Mouse (Mus musculus) large intestine, adult 2 months (tissue): ENCODE data around the gene Spock3. TPM values are rescaled to one million over a fixed set of nuclear protein-coding genes. Genes with fewer than 3 reads are reported as not detected.
"Not testable (repeated sequence)": the region's sequence is repeated elsewhere in the genome, so short reads cannot be mapped to it uniquely, and the experiment has no call there.

Experiments used
- DNase-seq: peaks from one replicate; pipeline ENCODE4 v3.0.0-alpha.2; 2012; ENCODE audit warnings: low read depth, low spot score
- WGBS: fragments of 180-500 bp; shearing (Covaris S2); methylation state at CpG from one replicate; pipeline ENCODE4 v1.1.7; 2018; 5-methylcytosine and 5-hydroxymethylcytosine counted together
- polyA plus RNA-seq: library from polyadenylated mRNA; depleted of rRNA; stranded (reverse); fragments of >200 nt; gene quantifications from 2 replicates; pipeline ENCODE4 v1.2.3, GENCODE M21; 2012; rRNA removed

The Spock3 gene
- polyA plus RNA-seq, result 0.08 and 0.11 TPM in 2 replicates

DNA sequence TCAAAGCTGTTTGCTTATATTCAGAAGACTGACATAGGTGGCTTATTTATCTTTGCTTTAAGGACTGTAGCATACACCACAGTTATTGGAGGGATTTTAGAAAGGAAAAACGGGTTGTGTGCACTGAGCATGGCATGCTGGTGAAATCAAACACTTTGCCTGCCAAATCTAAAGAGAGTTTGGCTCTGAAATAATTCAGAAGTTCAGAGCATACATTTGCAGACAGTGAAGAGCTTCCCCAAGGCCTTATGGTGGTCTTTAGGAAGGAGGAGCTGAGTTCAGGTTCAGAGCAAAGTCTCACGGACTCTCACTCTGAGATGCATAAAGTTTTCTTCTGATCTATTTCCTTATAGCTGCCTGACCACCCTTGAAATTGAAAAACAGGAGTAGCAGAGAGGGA, at the start of gene Spock3:
TSS of gene Spock3 (plus strand) at position 301 of the 400 bp plus-strand sequence.
- DNase-seq, result no peak
- 26% methylated on average over 2 of the region's 2 CpGs for WGBS

- WGBS, result 3% methylated on average over 47 of the region's 50 CpGs
- no peak for DNase-seq
Observed at GRCm38 (mm10) chr8:62951173-62952134, 645 bp downstream of the Spock3 start.

DNA sequence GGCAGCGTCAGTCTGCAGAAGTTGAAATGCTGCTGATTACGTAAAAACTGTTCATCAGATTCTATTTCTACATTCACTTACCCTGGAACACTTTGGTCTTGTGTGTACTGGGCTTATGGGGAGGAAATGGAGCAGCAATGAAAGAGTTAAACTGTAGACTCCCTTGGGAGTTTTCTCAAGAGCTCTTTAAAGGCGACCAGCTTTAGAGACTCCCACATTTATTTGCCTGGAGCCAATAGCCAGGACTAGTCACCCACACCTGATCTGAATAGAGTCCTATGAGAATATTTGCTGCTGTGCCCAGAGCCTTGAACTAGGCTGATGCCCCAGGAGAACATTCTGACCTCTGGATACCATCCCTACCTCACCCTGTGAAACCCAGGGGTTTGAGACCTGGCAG, 1.7 kb downstream of the Spock3 start:
- no peak for DNase-seq
- WGBS, result 20% methylated on average over 3 of the region's 3 CpGs

GRCm38 (mm10) chr8:62962608-62963007, 11.8 kb downstream of the Spock3 start:
- DNase-seq, result no peak
- WGBS, result 84% methylated on average over 3 of the region's 3 CpGs

DNA sequence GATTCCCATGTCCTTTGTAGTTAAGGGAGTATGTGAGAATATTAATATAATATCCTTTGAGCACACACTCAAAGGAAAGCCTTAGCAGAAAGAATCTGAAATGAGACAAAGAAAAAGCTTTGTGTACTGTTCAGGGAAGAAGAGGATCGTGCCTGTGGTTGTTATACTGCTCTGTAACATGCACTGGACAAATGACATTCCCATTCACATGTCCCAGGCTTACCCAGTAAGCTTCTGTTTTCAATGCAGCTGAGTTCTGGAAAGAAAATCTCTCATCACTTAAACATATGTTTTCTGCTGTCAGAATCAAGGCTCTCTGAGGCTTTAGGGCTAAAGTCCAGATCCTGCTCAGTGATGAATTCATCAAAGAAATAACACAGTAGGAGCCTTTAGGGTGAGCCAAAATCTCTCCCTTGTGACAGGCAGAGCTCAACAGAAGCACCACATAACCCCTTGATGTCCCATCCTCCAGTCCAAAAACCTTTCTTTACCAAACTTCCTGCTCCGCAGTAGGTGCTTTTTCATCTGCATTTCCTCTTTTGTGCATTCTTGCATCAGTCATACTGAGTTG, 19.1 kb downstream of the Spock3 start:
- 67% methylated on average over 2 of the region's 2 CpGs for WGBS
- no peak for DNase-seq

DNA sequence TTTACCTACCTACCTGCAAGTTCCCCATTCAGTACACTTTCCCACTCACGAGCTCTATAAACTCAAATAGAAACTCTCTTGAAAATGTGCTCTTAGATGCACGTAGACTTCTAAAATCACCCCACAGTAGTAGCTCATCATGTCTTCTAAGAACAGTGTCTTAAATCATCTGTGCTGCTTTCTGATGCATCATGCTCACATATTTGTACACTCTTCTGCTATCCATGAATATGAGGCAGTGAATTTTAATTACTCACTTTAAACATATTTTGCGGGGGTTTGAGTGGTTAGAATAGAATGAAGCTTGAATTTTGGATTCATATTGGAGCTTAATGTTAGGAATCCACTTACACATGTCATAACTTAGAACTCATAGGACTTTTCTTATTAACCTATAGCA, 138.2 kb downstream of the Spock3 start:
- WGBS, result 74% methylated on average over 3 of the region's 3 CpGs

DNA sequence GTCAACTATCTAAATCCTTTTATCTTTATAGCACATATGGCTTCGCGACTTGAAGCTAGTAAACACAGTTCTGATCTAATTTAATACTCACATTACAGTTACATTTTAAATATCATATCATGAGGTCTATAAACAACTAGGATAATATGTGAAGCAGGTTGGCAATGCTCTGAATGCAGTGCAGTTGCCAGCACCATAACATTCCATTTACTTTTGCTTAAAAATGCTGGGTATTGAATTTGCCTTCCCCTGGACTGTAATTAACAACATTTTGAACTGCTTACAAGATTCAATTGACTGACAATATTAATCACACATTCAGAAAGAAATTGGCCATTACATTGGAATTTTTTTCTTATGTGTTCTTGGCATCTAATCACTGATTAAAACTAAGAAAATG, 147.4 kb downstream of the Spock3 start:
- 79% methylated on average over 2 of the region's 2 CpGs for WGBS
- no peak for DNase-seq

More for the DNA sequence above, 138.2 kb downstream of the Spock3 start:
- no peak for DNase-seq

GRCm38 (mm10) chr8:63109761-63110160, 159.0 kb downstream of the Spock3 start:
- 47% methylated on average over 1 of the region's 1 CpGs for WGBS
- no peak for DNase-seq

DNA sequence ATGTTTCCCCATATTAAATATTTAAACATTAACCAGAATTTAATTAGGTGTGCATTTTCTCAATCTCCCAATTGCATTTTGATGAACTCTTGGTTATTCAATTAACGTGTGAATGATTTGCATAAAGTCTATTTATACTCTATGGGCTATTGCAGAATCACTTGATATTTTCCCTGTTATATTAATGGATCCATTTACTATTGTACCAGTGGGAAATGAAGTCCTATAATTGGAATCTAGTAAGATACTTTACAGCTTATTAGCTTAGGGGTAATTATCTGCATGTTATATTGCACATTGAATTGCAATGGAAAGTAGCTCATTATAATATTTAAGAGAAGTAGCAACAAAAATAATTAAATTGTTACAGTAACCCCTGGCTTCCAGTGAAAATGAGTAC, 162.1 kb downstream of the Spock3 start:
- WGBS, result 67% methylated on average over 1 of the region's 1 CpGs
- no peak for DNase-seq

DNA sequence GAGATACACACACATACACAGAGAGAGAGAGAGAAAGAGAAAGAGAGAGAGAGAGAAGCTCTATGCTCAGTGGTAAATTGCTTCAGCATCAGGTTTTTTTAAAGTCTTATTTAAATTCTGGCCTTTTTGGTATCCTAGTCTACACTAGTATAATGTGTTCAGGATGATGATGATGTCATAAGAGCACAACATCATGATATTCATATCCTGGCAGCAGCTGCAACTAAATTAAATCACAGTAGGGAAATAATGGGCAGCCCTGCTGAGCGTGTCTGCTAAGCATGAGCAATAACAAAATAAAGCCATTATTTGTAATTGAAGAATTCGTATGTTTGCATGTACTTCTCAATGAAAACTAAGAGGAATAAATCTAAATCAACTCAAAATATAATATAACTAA, 169.7 kb downstream of the Spock3 start:
- 72% methylated on average over 2 of the region's 2 CpGs for WGBS
- DNase-seq, result no peak

DNA sequence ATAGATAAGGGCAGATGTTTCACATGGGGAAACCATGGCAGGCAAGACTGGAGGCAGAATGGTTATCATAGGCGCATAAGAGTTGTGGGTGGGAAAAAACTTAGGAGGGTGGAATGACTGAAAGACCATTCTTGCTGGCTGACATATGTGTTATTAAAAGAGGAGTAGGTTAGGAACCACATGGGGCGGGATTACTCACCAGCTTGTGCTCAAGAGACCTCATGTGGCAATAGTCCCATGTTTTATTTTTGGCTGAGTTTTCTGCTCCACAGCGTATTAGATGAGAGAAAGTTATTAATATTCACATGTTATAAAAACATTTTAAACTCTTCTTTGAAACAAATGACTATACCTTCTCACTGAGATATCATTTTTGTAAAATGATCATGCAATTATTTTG, 184.6 kb downstream of the Spock3 start:
- WGBS, result 71% methylated on average over 3 of the region's 3 CpGs
- DNase-seq, result no peak

- not testable (repeated sequence) for DNase-seq
- WGBS, result 52% methylated on average over 2 of the region's 2 CpGs
Observed at GRCm38 (mm10) chr8:63163861-63164260, 213.1 kb downstream of the Spock3 start.

DNA sequence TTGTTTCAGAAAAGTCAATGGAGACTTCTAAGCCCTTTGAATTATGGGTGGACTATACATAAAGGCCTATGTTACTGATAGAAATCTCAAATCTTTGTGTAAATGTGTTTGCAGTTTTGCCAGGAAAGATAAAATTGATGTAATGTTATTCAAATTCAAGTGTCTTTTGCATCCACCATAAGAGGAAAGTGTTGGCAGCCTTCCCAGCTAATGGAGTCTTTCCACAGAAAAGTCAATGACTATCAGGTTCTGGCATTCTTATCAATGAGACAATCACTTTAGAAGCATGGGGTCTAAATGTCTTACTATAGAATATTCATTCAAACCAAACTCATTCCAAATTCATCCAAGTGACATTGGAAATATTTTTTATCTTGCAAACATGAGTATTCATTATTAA, 214.5 kb downstream of the Spock3 start:
- no peak for DNase-seq

DNA sequence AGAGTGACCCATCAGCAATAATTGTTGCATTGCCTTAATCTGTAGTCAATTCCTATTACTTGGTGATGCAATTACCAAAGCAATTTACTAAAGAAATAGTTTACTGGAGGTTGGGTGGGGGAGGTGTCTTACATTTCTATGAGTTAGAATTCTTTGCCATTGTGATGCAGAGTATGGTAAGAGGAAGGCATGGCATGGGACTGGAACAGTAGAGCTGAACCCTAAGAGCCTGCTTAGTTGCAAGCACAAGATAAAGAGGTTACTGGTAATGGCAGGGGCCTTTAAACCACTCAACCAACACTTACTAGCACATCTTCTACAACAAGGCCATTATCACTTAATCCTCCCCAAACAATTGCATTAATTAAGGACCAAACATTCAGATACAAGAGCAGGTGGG, 219.1 kb downstream of the Spock3 start:
- DNase-seq, result no peak

- DNase-seq, result no peak
- WGBS, result 80% methylated on average over 1 of the region's 1 CpGs
Observed at GRCm38 (mm10) chr8:63181272-63181671, 230.5 kb downstream of the Spock3 start.

DNA sequence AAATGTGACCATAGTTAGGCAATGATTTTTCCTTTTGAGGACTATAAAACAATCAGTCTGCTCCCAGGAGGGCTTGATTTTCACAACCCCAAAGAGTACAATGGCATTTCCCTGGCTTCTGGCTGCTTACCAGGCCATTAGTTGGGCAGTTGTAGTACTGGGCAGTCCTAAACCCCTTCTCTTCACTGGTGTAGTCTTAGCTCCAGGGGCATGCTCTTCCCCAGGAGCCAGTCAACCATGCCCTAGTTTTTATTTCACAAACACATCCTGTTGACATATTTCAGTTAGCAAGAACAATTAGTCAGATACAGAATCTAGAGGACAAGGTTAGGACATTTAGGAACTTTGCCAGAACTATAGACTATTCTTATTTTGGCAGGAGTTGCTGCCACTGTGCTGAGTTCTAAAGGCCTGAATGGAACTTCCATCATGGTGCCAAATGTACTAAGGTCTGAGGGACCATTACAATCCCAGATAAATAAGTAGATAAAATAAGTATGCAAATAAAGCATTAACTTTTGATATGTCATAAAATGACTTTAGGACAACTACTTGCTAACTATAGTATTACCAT, 308.1 kb downstream of the Spock3 start:
- no peak for DNase-seq

DNA sequence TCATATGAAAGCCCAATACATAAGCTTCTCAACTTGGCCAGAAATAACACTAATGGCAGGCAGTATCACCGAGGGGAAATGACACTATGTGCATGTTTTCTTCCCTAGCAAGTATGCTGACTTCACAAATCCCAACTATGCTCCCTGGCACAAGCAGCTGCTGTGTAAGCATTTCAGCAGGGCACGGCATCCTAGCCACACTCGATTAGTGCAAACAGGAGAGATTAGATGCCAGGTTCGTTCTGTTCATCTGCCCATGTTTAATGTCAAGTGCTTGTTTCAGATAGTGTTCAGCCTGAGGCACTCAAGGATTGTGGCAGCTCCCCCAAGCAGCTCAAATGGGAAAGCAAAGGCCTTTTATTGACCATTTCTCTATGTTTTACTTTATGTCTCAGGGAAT, 311.7 kb downstream of the Spock3 start:
- WGBS, result 77% methylated on average over 4 of the region's 4 CpGs
- DNase-seq, result no peak

DNA sequence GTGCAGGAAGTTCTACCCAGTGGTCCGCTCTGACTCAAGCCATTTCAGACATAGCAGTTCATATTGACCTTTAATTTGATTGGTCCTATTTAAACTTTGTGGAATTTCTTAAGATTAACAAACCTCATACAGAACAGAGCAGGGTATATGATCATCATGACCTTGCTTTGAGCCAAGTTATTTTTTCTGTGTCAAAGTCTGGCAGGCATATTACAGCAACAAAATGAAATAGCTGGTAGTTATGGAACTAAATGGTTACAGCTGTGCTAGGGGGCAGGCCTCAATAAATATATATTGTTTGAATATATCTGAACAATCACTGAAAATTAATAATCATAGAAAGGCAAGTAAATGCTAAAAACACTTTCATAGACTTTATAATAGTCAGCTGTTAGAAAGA, 384.6 kb downstream of the Spock3 start:
- WGBS, result 81% methylated on average over 1 of the region's 1 CpGs
- no peak for DNase-seq

DNA sequence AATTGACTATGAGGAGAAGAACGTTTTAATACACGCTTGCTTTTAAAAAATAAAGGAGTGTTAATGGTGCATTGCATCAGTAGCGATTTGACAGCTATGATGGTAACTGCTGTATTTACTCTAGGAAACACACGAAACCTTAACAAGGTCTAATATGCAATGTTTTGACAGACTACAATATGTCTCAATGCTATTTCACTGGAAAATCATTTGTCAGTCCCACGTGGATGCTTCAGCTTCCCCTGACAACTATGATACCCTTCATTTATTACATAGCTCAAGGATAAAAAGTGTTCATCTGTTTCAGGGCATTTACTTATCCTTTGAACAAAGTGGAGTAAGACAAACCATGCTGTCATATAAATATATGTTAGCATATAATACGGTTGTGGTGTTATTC, 417.8 kb downstream of the Spock3 start:
- WGBS, result 68% methylated on average over 6 of the region's 6 CpGs
- DNase-seq, result no peak

GRCm38 (mm10) chr8:63397659-63398058, 446.9 kb downstream of the Spock3 start:
- no peak for DNase-seq
